Mouse (Mus musculus) brain, adult 2 months (tissue): ENCODE measurements at regions not wholly inside any gene's neighbourhood (a gene's known extent, or its start where the extent isn't known, plus 50 kb on each side); places are given as distances from the start of the nearest gene placed in this dataset.

Experiments
- DNase-seq: peaks from one replicate; pipeline ENCODE4 v3.0.0; 2011; ENCODE audit warnings: low read depth, low spot score

GRCm38 (mm10) chrX:99415701-99416100 is 55.4 kb downstream of the Pja1 start:
- DNase-seq, result no peak

DNA sequence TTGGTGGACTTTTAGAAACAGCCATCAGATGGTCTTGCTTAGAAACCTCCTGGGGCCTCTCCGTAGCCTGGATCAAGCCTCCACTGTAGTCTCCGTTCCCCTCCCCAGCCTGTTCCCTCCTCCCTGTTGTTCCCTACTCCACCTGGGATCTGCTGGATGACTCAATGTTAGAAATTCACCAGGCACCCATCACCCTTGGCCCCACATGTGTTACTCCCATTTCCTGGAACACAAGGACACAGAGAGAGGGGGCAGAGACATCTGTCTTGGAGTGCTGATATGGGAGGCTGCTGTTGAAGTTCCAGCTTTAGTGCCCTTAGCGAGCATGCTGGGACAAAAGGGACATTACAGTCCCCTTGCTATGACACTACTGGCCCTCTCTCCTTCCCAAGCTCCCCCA is 60.1 kb downstream of the Pja1 start:
- DNase-seq, result no peak

DNA sequence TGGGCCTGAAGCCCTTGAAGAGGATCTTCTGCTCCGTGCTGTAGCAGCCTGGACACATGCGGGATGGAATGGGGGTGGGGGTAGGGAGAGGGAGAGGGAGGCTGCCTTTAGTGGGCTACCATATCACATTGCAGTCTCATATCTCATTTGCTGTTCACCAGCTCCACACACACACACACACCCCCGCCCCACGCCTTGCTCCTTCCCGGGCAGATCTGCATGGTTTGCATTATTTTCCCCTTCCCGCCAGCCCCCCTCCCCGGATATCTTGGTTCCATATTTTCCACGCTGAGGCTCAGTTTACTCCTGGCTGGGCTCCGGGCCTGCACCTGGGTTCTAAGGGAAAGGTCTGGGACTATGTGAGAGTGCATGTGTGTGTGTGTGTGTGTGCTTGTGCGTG is 61.2 kb downstream of the Pja1 start:
- no peak for DNase-seq

DNA sequence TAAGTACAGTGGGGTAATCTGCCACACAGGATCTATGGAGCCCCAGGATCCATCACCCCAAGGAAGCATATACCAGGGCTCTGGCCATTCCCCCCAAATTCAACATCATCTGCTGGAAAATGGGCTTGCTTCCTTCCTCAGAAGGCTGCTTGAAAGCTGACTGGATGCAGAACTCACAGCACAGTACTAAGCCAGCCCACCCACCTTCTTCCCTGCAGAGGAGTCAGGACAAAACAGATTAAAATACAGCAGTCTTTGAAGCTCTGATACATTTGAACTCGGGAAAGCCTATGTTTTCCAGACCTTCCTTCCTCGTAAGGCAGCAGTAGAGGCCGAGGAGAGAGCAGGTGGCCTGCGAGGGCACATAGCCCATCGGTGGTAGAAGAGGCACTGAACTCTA is 61.7 kb downstream of the Pja1 start:
- peak; percentile 7 for DNase-seq

GRCm38 (mm10) chrX:99408804-99409203 is 62.3 kb downstream of the Pja1 start:
- no peak for DNase-seq

DNA sequence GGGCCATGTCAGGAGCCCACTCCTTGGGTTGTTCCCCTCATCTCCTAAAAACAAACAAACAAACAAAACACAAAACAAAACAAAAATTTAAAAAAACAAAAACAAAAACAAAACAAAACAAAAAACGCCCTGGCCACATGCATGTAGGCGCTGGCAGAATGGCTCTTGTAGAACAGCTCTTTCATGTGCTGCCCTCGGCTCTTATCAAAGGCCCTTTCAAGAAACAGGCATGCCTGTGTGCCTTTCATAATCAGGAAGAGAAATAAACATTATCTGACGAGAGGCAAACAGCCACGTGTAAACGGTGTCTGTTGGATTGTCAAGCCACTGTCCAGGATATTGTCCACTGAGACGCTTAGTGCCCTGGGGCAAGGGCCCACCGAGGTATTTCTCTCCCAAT is 65.2 kb downstream of the Pja1 start:
- peak; percentile 49 for DNase-seq

DNA sequence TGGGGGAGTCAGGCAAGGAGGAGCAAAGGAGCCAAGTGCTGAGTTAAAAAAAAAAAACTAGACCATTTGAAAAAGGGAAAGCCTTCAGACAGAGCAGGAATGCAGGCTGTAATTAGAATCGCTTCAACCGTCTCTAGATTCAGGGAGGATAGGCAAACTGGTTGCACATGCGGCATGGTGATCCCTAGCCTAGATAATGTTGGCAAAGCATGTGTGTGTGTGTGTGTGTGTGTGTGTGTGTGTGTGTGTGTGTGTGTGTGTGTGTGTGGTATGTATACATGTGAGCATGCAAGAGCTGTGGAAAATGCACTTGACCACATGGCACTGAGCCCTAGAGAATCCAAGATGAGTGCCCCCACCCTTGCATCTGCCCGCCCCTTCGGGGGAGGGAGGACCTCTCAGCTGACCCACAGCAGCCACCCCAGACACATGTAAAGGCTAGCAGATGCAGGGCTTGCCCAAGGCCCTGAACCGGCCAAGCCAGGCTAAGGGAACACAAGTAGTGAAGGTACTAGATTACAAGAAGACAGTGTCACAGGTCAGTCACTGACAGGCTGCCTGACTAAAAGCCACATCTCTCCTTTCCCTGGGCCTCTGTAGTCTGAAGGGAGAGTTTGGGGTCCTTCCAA is 67.4 kb downstream of the Pja1 start:
- no peak for DNase-seq

GRCm38 (mm10) chrX:99402841-99403520 is 68.1 kb downstream of the Pja1 start:
- peak; percentile 27 for DNase-seq

GRCm38 (mm10) chrX:99397344-99397743 is 73.7 kb downstream of the Pja1 start:
- DNase-seq, result no peak

DNA sequence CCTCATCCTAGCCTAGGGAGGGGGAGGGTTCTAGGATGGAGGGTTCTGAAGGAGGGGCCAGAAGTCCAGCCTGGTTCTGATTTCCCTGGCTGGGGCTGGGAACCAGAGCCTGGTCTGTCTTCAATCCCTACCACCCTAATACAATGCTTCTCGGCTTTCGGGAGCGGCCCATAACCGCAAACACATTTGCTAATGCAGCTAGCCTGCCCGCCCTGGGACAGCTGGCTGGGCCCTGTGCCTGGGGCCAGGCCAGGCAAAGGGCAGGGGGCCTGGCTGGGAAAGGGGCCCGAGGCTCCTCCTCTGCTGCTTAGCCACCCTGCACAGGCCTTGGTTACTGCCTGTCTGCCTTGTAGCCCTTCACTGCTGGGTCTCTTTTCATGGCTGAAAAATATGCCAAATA is 74.9 kb downstream of the Pja1 start:
- no peak for DNase-seq

DNA sequence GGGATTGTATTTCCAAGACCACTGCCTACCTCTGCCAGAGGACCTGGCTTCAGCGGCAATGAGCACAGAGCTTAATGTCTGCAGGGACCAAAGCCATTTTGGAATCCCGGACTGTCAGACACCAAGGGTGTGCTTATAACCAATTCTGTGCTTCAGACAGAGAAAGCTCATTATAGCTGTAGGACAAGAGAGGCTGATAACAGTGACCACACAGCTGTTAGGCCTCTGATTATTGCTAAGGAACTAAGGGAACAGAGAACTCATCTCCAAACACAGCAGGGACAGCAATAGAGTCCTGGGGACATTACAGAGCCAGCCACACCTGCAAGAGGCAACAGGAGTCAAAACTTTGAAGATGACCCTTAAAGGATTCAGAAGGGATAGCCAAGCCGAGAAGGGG is 76.0 kb downstream of the Pja1 start:
- no peak for DNase-seq

DNA sequence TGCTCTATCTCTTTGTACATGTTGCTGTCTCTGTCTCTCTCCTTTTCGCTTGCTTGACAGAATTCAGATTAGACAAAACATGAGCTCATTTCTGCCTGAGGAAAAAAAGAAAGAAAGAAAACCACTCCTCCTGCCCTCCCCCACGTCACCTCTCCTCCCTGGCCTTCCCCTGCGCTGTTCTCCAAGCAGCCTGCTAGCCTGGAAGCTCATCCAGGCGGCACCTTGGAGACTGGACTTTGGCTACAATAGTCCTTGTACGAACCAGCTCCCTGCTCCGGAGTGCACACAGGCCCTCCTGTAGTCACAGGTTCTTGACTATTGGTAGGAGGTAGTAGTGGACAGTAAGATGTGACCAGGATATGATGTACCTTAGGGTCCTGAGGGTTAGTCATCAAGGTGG is 79.4 kb downstream of the Pja1 start:
- no peak for DNase-seq

GRCm38 (mm10) chrX:99390462-99390838 is 80.6 kb downstream of the Pja1 start:
- DNase-seq, result peak; percentile 25

- DNase-seq, result no peak
These were observed 81.2 kb downstream of the Pja1 start for GRCm38 (mm10) chrX:99389778-99390461.

DNA sequence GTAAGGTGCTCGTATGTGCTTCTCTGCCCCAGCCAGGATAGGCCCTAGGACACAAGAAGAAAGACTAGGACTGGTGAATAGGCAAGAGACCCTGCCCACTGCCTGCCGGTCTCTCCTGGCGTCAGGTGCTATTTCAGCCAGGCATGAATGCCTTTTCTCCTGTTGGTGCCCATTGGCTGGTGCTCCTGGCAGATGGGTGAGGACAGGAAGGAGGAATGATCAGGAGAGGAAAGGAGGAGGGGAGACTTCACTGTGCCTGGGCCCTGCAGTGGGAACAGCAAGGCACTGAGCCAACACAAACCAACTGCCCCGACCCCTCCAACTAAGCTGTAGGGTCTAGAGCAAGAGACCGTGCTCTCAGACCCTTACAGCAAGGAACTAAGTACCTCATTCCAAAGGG is 100.4 kb downstream of the Pja1 start:
- peak; percentile 16 for DNase-seq

- peak; percentile 87 for DNase-seq
These were observed 101.7 kb downstream of the Pja1 start for GRCm38 (mm10) chrX:99369258-99369900.

DNA sequence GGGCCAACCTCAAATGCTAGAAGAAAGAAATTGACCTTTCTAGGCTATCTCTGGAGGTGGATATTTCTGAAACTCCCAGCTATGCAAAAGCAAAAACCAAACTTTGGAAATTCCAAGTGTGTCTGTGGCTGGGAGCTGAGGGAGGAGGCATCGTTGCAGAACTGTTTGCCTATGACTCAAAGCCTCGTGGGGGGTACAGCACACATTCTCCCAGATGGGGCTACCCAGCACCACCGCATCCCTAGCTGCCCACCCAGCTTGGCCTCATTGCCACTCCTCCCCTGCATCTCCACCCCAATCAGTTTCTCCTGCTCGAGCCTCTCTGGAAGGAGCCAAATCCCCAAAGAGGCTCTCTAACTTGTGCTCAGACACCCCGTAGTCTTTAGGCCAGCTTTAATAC is 107.0 kb downstream of the Pja1 start:
- peak; percentile 43 for DNase-seq

GRCm38 (mm10) chrX:99360095-99360890 is 110.8 kb downstream of the Pja1 start:
- DNase-seq, result peak; percentile 60

GRCm38 (mm10) chrX:99358784-99359183 is 112.3 kb downstream of the Pja1 start:
- no peak for DNase-seq

DNA sequence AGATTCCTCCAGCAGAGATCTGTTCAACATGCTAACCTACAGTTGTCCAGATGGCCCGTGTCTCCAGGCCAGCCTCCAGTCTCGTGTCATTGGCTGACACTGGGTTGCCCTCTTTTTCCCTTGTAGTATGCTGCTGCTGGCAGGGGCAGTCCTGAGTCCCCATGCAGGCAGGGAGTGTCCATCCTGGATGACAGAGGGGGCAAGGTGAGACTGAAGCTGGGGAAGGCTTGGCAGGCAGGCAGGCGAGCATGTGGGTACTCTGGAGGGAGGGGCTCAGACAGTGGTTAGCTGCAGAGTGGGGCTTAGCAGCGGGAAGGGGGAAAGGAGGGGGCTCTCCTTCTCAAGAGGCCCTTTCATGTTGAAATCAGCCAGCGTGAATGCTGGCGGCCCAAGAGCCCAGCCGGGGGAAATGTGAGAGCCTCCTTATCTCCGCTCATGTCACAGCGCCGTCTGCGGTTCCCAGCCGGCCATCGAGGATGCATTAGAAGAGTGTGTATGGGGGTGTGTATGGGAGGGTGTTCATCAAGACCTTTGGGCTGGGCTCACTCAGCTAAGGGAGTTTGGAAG is 112.9 kb downstream of the Pja1 start:
- DNase-seq, result peak; percentile 63

- DNase-seq, result no peak
These were observed 115.9 kb downstream of the Pja1 start for GRCm38 (mm10) chrX:99355128-99355527.
